Mouse (Mus musculus) erythroblast, embryonic 14.5 days (primary cell): ENCODE data around the gene Cblc. TPM values are rescaled to one million over a fixed set of nuclear protein-coding genes. Genes with fewer than 3 reads are reported as not detected.
"Not testable (repeated sequence)": the region's sequence is repeated elsewhere in the genome, so short reads cannot be mapped to it uniquely, and the experiment has no call there.

Experiments used
- H3K27me3 ChIP-seq: 2 replicates; pipeline ENCODE4 v1.6.1; 2012; ENCODE audit warnings: inconsistent platforms; ENCODE audit not compliant: control insufficient read depth
- H3K36me3 ChIP-seq: 2 replicates; pipeline ENCODE4 v1.6.1; 2012; ENCODE audit warnings: mild to moderate bottlenecking, inconsistent platforms; ENCODE audit not compliant: control insufficient read depth
- H3K4me1 ChIP-seq: 2 replicates; pipeline ENCODE4 v1.6.1; 2012; ENCODE audit warnings: inconsistent platforms; ENCODE audit not compliant: control insufficient read depth
- H3K4me3 ChIP-seq: replicated peaks from 2 replicates; pipeline ENCODE3; 2012; ENCODE audit warnings: moderate library complexity, mild to moderate bottlenecking, inconsistent platforms
- H3K9me3 ChIP-seq: 2 replicates; pipeline ENCODE4 v1.6.1; 2012; ENCODE audit warnings: low read length, inconsistent platforms, mixed read lengths; ENCODE audit not compliant: control insufficient read depth
- GATA1 ChIP-seq: IDR thresholded peaks from 2 replicates; pipeline ENCODE4 v1.6.1; 2012; ENCODE audit warnings: low read length, inconsistent platforms, mixed read lengths
- TAL1 ChIP-seq: IDR thresholded peaks from 3 replicates; pipeline ENCODE4 v1.6.1; 2012; ENCODE audit warnings: low read length, inconsistent platforms, mixed read lengths
- polyA plus RNA-seq: library from polyadenylated mRNA; stranded (reverse); fragments of >175 nt; gene quantifications from 2 replicates; pipeline ENCODE4 v1.2.3, GENCODE M21; 2012

Cblc gene
- polyA plus RNA-seq, 1 experiment, result not detected

- H3K4me3 ChIP-seq, result no peak overlapping the region
- TF ChIP-seq TAL1 (no peak), GATA1 (no peak)
- no peaks in the 10 kb centered on the region for H3K9me3 ChIP-seq
- no peaks in the 10 kb centered on the region; the same call in 1 of the 2 replicates for H3K36me3 ChIP-seq
- H3K4me1 ChIP-seq, result peaks cover 9% of the 10 kb centered on the region
- H3K27me3 ChIP-seq, result peaks cover 14% of the 10 kb centered on the region
Measured at GRCm38 (mm10) chr7:19811114-19811513, 14.5 kb upstream of the Cblc start.

GRCm38 (mm10) chr7:19809369-19809768 lies 12.8 kb upstream of the Cblc start:
- TF ChIP-seq TAL1 (no peak), GATA1 (no peak)
- Histone ChIP-seq H3K4me3 (no peak overlapping the region), H3K36me3 (no peaks in the 10 kb centered on the region; the same call in 1 of the 2 replicates), H3K4me1 (peaks cover 6% of the 10 kb centered on the region), H3K9me3 (no peaks in the 10 kb centered on the region), H3K27me3 (peaks cover 6% of the 10 kb centered on the region; the same call in 1 of the 2 replicates)

- peaks cover 6% of the 10 kb centered on the region for H3K4me1 ChIP-seq
- no peaks in the 10 kb centered on the region; the same call in 1 of the 2 replicates for H3K36me3 ChIP-seq
- peaks cover 5% of the 10 kb centered on the region; the same call in 1 of the 2 replicates for H3K27me3 ChIP-seq
- no peak overlapping the region for H3K4me3 ChIP-seq
- TF ChIP-seq TAL1 (no peak), GATA1 (no peak)
- no peaks in the 10 kb centered on the region for H3K9me3 ChIP-seq
Measured at GRCm38 (mm10) chr7:19806356-19806969, 9.9 kb upstream of the Cblc start.

DNA sequence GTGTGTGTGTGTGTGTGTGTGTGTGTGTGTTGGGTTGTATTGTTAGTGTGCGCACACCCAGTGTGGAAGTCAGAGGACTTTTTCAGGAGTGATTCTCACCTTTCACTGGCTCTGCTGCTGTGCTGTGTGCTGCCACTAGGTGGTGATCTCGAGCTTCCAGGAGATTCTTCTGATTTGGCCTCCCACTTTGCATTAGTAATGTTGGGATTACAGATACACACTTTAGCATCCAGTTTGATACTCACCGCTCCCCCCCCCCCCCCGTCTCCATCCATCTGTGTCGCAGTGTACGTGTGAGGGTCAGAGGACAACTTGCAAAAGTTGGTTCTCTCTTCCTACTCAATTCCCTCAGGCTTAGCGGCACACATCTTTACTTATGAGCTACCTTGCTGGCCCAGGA lies 6.4 kb upstream of the Cblc start:
- TF ChIP-seq GATA1 (no peak), TAL1 (no peak)
- no peaks in the 10 kb centered on the region for H3K27me3 ChIP-seq

DNA sequence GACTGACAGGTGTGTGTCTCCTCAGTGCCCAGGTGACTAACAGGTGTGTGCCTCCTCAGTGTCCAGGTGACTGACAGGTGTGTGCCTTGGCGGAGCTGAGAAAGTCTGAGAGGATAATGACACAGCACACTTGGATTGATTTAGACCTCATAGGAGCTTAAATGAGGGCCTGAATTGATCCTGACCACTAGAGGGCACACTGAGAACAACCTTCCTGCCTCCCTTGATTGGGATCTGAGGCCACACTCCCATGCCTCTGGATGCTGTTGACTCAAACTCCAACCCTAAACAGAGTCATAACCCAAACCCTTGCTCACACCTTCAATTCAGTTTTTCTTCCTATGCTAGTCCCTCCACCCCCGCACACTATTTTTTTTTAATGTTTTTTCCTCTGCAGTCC lies 4.2 kb upstream of the Cblc start:
- no peak for TF ChIP-seq TAL1
- TF ChIP-seq GATA1, result no peak
- no peaks in the 10 kb centered on the region for H3K36me3 ChIP-seq
- no peaks in the 10 kb centered on the region for H3K9me3 ChIP-seq
- H3K4me1 ChIP-seq, result no peaks in the 10 kb centered on the region; the same call in 1 of the 2 replicates
- H3K4me3 ChIP-seq, result no peak overlapping the region
- peaks cover 16% of the 10 kb centered on the region for H3K27me3 ChIP-seq

More for the DNA sequence above, 6.4 kb upstream of the Cblc start:
- Histone ChIP-seq H3K36me3 (no peaks in the 10 kb centered on the region), H3K9me3 (no peaks in the 10 kb centered on the region), H3K4me1 (no peaks in the 10 kb centered on the region), H3K4me3 (no peak overlapping the region)

DNA sequence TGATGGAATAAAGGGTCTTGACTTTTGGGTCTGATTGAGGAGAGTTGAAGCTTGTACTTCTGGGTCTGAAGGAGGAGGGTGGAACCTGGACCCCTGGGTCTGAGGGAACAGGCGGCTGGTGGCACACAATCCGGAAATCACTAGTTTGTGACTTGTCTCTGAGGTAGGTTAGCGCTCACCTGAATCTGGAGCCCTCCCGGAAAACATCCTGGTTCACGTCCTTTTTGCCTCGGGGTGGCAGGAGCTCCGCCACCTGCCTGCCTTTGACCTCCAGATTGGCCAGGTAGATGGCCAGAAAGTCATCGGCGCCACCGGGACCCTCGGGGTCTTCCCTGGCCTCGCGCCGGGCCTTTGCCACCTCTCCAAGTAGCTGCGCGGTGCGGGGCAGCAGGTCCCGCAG lies 355 bp downstream of the Cblc start:
- no peaks in the 10 kb centered on the region for H3K9me3 ChIP-seq
- TF ChIP-seq TAL1, result no peak
- TF ChIP-seq GATA1, result no peak
- no peaks in the 10 kb centered on the region; the same call in 1 of the 2 replicates for H3K4me1 ChIP-seq
- no peaks in the 10 kb centered on the region for H3K36me3 ChIP-seq
- H3K27me3 ChIP-seq, result peaks cover 18% of the 10 kb centered on the region
- H3K4me3 ChIP-seq, result peak overlapping the region; percentile 23

- Histone ChIP-seq H3K4me1 (peaks cover 6% of the 10 kb centered on the region), H3K4me3 (no peak overlapping the region), H3K9me3 (no peaks in the 10 kb centered on the region), H3K36me3 (no peaks in the 10 kb centered on the region), H3K27me3 (peaks cover 18% of the 10 kb centered on the region)
- TF ChIP-seq GATA1, result no peak
Measured at GRCm38 (mm10) chr7:19795236-19795635, 1.4 kb downstream of the Cblc start.

GRCm38 (mm10) chr7:19792701-19793630 lies 3.6 kb downstream of the Cblc start:
- Histone ChIP-seq H3K27me3 (peaks cover 26% of the 10 kb centered on the region), H3K4me1 (peaks cover 12% of the 10 kb centered on the region), H3K36me3 (no peaks in the 10 kb centered on the region), H3K9me3 (no peaks in the 10 kb centered on the region), H3K4me3 (no peak overlapping the region)
- TF ChIP-seq GATA1 (no peak), TAL1 (no peak)

DNA sequence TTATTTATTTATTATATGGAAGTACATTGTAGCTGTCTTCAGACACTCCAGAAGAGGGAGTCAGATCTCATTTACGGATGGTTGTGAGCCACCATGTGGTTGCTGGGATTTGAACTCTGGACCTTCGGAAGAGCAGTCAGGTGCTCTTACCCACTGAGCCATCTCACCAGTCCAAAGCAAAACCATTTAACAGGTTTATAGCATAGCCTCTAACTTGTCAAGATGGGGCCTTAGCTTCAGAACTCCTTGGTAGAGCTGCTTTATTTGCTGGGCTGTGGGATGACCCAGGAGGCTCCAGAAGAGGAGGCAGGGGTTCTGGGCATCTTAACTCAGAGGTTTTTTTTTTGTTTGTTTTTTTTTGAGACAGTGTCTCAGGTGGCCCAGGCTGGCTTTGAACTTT lies 5.1 kb downstream of the Cblc start:
- not testable (repeated sequence) for H3K36me3 ChIP-seq, H3K9me3 ChIP-seq, H3K4me3 ChIP-seq
- peaks cover 17% of the 10 kb centered on the region for H3K27me3 ChIP-seq
- peaks cover 12% of the 10 kb centered on the region for H3K4me1 ChIP-seq
